Mouse (Mus musculus): Measurements from ENCODE around the gene Sgip1.

The Sgip1 gene

GRCm38 (mm10) chr4:102898987-102899386 lies 157.9 kb downstream of the Sgip1 start:
- DNase-seq (ENCODE audit: low spot score), result peak; percentile 44

GRCm38 (mm10) chr4:102899683-102900082 lies 158.6 kb downstream of the Sgip1 start:
- DNase-seq (ENCODE audit: low spot score), result no peak

- DNase-seq (ENCODE audit: low spot score), result no peak
Observed at GRCm38 (mm10) chr4:102900166-102900565, 159.1 kb downstream of the Sgip1 start.

- no peak for DNase-seq (ENCODE audit: low spot score)
Observed at GRCm38 (mm10) chr4:102907843-102908427, 166.8 kb downstream of the Sgip1 start.

GRCm38 (mm10) chr4:102910191-102910590 lies 169.1 kb downstream of the Sgip1 start:
- DNase-seq (ENCODE audit: low spot score), result no peak

- no peak for DNase-seq (ENCODE audit: low spot score)
Observed at GRCm38 (mm10) chr4:102913176-102913575, 172.1 kb downstream of the Sgip1 start.

GRCm38 (mm10) chr4:102913700-102914327 lies 172.7 kb downstream of the Sgip1 start:
- DNase-seq (ENCODE audit: low spot score), result no peak

GRCm38 (mm10) chr4:102918191-102918590 lies 177.1 kb downstream of the Sgip1 start:
- DNase-seq (ENCODE audit: low spot score), result no peak

GRCm38 (mm10) chr4:102929491-102929890 lies 188.4 kb downstream of the Sgip1 start:
- no peak for DNase-seq (ENCODE audit: low spot score)

GRCm38 (mm10) chr4:102930679-102931078 lies 189.6 kb downstream of the Sgip1 start:
- no peak for DNase-seq (ENCODE audit: low spot score)

GRCm38 (mm10) chr4:102940266-102940665 lies 199.2 kb downstream of the Sgip1 start:
- DNase-seq (ENCODE audit: low spot score), result no peak

- DNase-seq (ENCODE audit: low spot score), result no peak
Observed at GRCm38 (mm10) chr4:102940738-102941137, 199.6 kb downstream of the Sgip1 start.

GRCm38 (mm10) chr4:102944325-102944724 lies 203.2 kb downstream of the Sgip1 start:
- no peak for DNase-seq (ENCODE audit: low spot score)

- DNase-seq (ENCODE audit: low spot score), result no peak
Observed at GRCm38 (mm10) chr4:102952476-102952875, 211.4 kb downstream of the Sgip1 start.

GRCm38 (mm10) chr4:102955294-102955956 lies 214.3 kb downstream of the Sgip1 start:
- DNase-seq (ENCODE audit: low spot score), result no peak

- DNase-seq (ENCODE audit: low spot score), result no peak
Observed at GRCm38 (mm10) chr4:102959409-102959808, 218.3 kb downstream of the Sgip1 start.

- no peak for DNase-seq (ENCODE audit: low spot score)
Observed at GRCm38 (mm10) chr4:102964174-102964573, 223.1 kb downstream of the Sgip1 start.

GRCm38 (mm10) chr4:102967811-102968210 lies 226.7 kb downstream of the Sgip1 start:
- no peak for DNase-seq (ENCODE audit: low spot score)

GRCm38 (mm10) chr4:102969599-102969998 lies 228.5 kb downstream of the Sgip1 start:
- no peak for DNase-seq (ENCODE audit: low spot score)

- no peak for DNase-seq (ENCODE audit: low spot score)
Observed at GRCm38 (mm10) chr4:102971159-102971558, 230.1 kb downstream of the Sgip1 start.

- DNase-seq (ENCODE audit: low spot score), result no peak
Observed at GRCm38 (mm10) chr4:102972071-102972470, 231.0 kb downstream of the Sgip1 start.

GRCm38 (mm10) chr4:102974172-102974571 lies 233.1 kb downstream of the Sgip1 start:
- DNase-seq (ENCODE audit: low spot score), result no peak

Measured in ovary, adult 18-20 months (tissue).